Mouse (Mus musculus): Measurements from ENCODE around the gene Tmem50a. TPM values are rescaled to one million over a fixed set of nuclear protein-coding genes. Genes with fewer than 3 reads are reported as not detected.

The Tmem50a gene
- polyA plus RNA-seq, 1 experiment from 2014 or later, result 140 TPM

DNA sequence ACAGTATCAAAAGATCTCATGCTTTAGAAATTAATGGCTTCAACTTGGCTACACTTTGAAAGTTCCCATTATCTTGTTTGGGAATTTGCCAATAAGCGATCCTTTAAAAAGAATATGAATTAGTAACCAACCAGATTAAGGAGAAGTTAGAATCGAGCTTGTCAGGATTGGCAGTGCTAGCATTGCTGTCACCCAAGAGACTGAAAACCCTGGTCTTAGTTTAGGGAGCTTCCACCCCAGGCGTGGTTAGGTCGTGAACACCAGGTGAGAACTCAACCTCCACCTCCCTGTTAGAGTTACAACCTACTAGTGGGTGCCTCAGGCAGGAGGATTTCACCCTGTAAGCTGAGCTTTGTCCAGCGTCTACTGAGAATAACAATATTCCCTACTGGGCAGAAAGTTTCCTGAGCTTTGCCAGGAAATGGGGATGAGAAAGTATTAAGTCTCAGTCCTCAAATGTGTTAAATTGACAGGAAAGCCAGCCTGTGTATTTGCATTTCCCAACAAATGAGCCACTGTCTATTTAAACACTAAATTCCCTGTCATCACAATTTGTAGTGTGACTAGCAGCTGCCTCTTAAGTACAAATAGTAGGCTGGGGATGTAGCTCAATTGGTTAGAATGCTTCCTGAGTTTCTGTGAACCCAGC is 13.1 kb upstream of the Tmem50a start:
- peaks cover 50% of the 10 kb centered on the region for H3K36me3 ChIP-seq (ENCODE audit: control insufficient read depth, insufficient read depth, low read length)
- 69% methylated on average over 5 of the region's 5 CpGs for WGBS
- ATAC-seq (ENCODE audit: low read depth) (no peak), DNase-seq (ENCODE audit: low spot score) (no peak)
- no peak overlapping the region for H3K27ac ChIP-seq (replicated peaks; ENCODE audit: low read depth, low read length)
- no peaks in the 10 kb centered on the region for H3K9me3 ChIP-seq (ENCODE audit: control insufficient read depth, low read length)
- peaks cover 8% of the 10 kb centered on the region for H3K4me1 ChIP-seq (ENCODE audit: control insufficient read depth, insufficient read depth, low read length)
- no peak overlapping the region for H3K4me2 ChIP-seq (ENCODE audit: low read depth, low read length)
- H3K27me3 ChIP-seq (replicated peaks; ENCODE audit: control insufficient read depth, insufficient read depth, low read length), result no peaks in the 10 kb centered on the region
- H3K9ac ChIP-seq (ENCODE audit: low read depth, low read length), result no peak overlapping the region
- no peak overlapping the region for H3K4me3 ChIP-seq (ENCODE audit: low read depth, low read length)

DNA sequence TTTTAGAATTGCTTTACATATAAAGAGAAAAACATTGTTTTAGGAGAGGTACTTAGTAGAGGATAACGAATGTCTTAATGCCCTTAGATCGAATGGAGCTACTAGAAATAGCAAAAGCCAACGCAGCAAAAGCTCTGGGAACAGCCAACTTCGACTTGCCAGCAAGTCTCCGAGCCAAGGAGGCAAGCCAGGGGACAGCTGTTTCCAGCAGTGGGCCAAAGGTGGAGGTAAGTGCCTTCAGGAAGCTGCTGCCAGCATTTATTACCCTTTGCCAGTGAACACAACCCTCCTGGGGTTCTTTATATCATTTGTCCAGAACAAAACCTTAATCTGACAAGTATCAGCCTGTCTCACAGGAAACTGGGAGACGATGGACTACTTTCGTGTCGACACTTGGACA is 10.4 kb upstream of the Tmem50a start:
- 72% methylated on average over 8 of the region's 8 CpGs for WGBS
- H3K27ac ChIP-seq (replicated peaks; ENCODE audit: low read depth, low read length), result no peak overlapping the region
- H3K27me3 ChIP-seq (replicated peaks; ENCODE audit: control insufficient read depth, insufficient read depth, low read length), result no peaks in the 10 kb centered on the region
- H3K9ac ChIP-seq (ENCODE audit: low read depth, low read length), result peak overlapping the region; percentile 99
- H3K4me3 ChIP-seq (ENCODE audit: low read depth, low read length), result peak overlapping the region; percentile 100
- peaks cover 8% of the 10 kb centered on the region for H3K4me1 ChIP-seq (ENCODE audit: control insufficient read depth, insufficient read depth, low read length)
- DNase-seq (ENCODE audit: low spot score), result no peak
- no peak for ATAC-seq (ENCODE audit: low read depth)
- H3K36me3 ChIP-seq (ENCODE audit: control insufficient read depth, insufficient read depth, low read length), result peaks cover 44% of the 10 kb centered on the region
- H3K4me2 ChIP-seq (ENCODE audit: low read depth, low read length), result peak overlapping the region; percentile 76
- no peaks in the 10 kb centered on the region for H3K9me3 ChIP-seq (ENCODE audit: control insufficient read depth, low read length)

DNA sequence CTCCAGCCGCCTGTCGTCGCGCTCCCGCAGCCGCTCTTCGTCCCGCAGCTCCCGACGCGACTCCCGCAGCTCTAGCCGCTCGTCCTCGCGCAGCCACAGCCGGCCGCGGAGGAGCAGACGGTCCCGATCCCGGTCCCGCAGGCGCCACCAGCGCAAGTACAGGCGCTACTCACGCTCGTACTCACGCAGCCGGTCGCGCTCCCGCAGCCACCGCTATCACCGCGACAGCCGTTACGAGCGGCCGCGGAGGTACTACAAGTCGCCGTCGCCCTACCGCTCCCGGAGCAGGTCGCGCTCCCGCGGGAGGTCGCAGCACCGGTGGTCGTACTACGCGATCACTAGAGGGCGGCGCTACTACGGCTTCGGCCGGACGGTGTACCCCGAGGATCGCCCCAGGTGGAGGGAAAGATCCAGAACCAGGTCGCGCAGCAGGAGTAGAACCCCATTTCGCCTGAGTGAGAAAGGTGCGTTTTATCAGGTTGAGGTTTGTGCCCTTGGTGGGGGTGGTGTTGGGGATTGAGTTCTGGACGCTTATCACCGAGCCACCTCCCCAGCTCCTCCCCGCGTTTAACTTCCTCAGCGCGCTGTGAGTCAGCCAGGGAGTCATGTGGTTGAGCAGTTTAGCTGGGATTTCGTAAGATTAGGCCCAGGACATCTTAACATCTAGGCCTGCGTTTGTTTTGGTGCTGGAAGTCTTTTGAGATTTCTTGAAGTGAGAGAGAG is 9.4 kb upstream of the Tmem50a start:
- Histone ChIP-seq H3K4me1 (ENCODE audit: control insufficient read depth, insufficient read depth, low read length) (peaks cover 8% of the 10 kb centered on the region), H3K9ac (ENCODE audit: low read depth, low read length) (peak overlapping the region; percentile 99), H3K27me3 (replicated peaks; ENCODE audit: control insufficient read depth, insufficient read depth, low read length) (no peaks in the 10 kb centered on the region), H3K36me3 (ENCODE audit: control insufficient read depth, insufficient read depth, low read length) (peaks cover 44% of the 10 kb centered on the region), H3K4me3 (ENCODE audit: low read depth, low read length) (peak overlapping the region; percentile 100), H3K9me3 (ENCODE audit: control insufficient read depth, low read length) (no peaks in the 10 kb centered on the region), H3K27ac (replicated peaks; ENCODE audit: low read depth, low read length) (peak overlapping the region; percentile 93), H3K4me2 (ENCODE audit: low read depth, low read length) (peak overlapping the region; percentile 76)
- peak; percentile 8 for ATAC-seq (ENCODE audit: low read depth)
- peak; percentile 76 for DNase-seq (ENCODE audit: low spot score)
- WGBS, result under 1% methylated on average over 65 of the region's 75 CpGs

DNA sequence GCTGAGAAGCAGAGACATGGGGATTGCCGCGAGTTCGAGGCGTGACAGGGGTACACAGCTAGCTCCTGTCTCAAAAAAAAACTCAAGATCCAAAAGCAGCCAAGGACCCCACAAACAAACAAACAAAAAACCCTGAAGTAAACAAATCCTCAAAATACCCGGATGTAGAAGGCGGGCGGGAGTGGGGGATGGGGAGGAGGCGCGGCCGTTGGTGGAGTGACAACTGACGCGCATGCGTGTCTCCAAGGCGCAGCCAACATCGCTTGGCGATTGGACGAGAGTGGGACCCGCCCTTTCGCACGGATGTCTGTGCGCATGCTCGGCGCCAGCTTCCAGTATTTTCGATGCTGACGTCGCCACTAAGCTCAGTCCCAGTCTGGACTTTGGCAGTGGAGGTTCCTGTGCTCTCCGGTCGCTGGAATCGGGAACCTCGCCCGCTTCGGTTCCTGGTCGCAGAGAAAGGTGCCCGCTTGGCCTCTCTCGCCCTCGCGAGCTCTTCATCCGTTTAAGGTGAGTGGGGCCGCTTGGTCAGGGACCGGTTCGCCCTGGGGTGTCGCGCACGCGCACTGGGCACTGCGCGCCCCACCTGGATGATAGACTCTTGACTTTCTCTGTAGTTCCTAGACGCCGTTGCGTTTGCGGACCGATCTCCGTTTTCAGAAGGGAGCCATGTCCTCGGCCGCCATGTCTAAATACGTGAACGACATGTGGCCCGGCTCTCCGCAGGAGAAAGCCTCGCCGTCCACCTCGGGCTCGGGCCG is 8.6 kb upstream of the Tmem50a start, which contains the start of gene Rsrp1:
Rsrp1 (plus strand) TSS at position 335 of the 761 bp plus-strand sequence.
- no peaks in the 10 kb centered on the region for H3K27me3 ChIP-seq (replicated peaks; ENCODE audit: control insufficient read depth, insufficient read depth, low read length)
- peak within 1 kb of the TSS; percentile 83 for H3K4me2 ChIP-seq (ENCODE audit: low read depth, low read length)
- under 1% methylated on average over 63 of the region's 64 CpGs for WGBS
- DNase-seq (ENCODE audit: low spot score), result peak; percentile 99
- H3K9me3 ChIP-seq (ENCODE audit: control insufficient read depth, low read length), result no peaks in the 10 kb centered on the region
- H3K4me3 ChIP-seq (ENCODE audit: low read depth, low read length), result peak within 1 kb of the TSS; percentile 100
- H3K27ac ChIP-seq (replicated peaks; ENCODE audit: low read depth, low read length), result peak within 1 kb of the TSS; percentile 94
- peaks cover 8% of the 10 kb centered on the region for H3K4me1 ChIP-seq (ENCODE audit: control insufficient read depth, insufficient read depth, low read length)
- ATAC-seq (ENCODE audit: low read depth), result peak; percentile 94
- peaks cover 39% of the 10 kb centered on the region for H3K36me3 ChIP-seq (ENCODE audit: control insufficient read depth, insufficient read depth, low read length)
- peak within 1 kb of the TSS; percentile 99 for H3K9ac ChIP-seq (ENCODE audit: low read depth, low read length)

DNA sequence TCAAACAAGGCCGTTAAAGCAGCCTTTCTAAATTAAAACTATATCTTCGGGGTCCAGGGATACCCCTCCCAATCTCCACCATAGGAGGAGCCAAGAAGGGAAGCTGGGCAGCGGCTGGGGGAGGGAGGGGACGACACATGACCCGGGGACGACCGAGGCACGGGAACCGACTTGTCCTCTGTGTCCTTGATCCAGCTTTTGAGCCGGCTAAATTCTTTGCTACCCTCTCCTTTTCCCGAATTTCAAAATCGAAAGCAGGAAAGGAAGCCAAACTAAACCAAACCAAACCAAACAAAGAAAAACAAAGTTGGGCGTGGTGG is 8.1 kb upstream of the Tmem50a start:
- peaks cover 34% of the 10 kb centered on the region for H3K36me3 ChIP-seq (ENCODE audit: control insufficient read depth, insufficient read depth, low read length)
- H3K27me3 ChIP-seq (replicated peaks; ENCODE audit: control insufficient read depth, insufficient read depth, low read length), result no peaks in the 10 kb centered on the region
- peak overlapping the region; percentile 81 for H3K9ac ChIP-seq (ENCODE audit: low read depth, low read length)
- peaks cover 8% of the 10 kb centered on the region for H3K4me1 ChIP-seq (ENCODE audit: control insufficient read depth, insufficient read depth, low read length)
- H3K27ac ChIP-seq (replicated peaks; ENCODE audit: low read depth, low read length), result peak overlapping the region; percentile 94
- WGBS, result under 1% methylated on average over 13 of the region's 13 CpGs
- DNase-seq (ENCODE audit: low spot score) (peak; percentile 80), ATAC-seq (ENCODE audit: low read depth) (peak; percentile 67; the same call in 1 of the 2 replicates)
- H3K9me3 ChIP-seq (ENCODE audit: control insufficient read depth, low read length), result no peaks in the 10 kb centered on the region
- H3K4me3 ChIP-seq (ENCODE audit: low read depth, low read length), result peak overlapping the region; percentile 100
- peak overlapping the region; percentile 83 for H3K4me2 ChIP-seq (ENCODE audit: low read depth, low read length)

DNA sequence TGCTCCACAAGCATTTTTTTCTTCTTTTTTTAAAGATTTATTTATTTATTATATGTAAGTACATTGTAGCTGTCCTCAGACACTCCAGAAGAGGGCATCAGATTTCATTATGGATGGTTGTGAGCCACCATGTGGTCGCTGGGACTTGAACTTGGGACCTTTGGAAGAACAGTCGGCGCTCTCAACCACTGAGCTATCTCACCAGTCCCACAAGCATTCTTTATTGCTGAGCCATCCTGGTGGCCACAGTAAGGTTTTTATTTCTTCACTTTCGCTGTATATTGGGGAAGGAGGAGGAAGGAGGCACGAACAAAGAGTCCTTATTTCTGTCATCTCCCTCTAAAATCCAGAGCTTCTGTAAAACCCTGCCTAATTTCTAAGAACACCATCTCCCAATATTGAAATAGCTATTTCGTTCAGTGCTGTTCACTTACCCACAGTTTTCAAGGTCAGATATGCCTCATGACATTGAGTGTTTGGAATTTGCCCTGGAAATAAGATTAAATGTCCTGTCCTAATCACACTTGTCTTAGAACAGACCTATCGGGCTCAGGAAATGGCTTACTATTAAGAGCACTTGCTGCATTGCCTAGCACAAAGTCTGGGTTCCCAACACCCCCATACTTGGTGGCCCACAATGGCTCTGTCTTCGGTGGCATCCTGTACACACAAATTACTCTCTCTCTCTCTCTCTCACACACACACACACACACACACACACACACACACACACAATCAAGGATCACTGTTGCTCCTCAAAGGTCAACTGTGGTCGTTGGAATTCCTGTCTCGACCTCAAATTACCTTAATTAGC is 7.5 kb upstream of the Tmem50a start:
- no peak for ATAC-seq (ENCODE audit: low read depth)
- WGBS, result 56% methylated on average over 10 of the region's 10 CpGs
- no peaks in the 10 kb centered on the region for H3K27me3 ChIP-seq (replicated peaks; ENCODE audit: control insufficient read depth, insufficient read depth, low read length)
- H3K4me1 ChIP-seq (ENCODE audit: control insufficient read depth, insufficient read depth, low read length), result peaks cover 8% of the 10 kb centered on the region
- H3K9me3 ChIP-seq (ENCODE audit: control insufficient read depth, low read length), result no peaks in the 10 kb centered on the region
- H3K4me3 ChIP-seq (ENCODE audit: low read depth, low read length), result peak overlapping the region; percentile 100
- H3K27ac ChIP-seq (replicated peaks; ENCODE audit: low read depth, low read length), result peak overlapping the region; percentile 94
- peaks cover 28% of the 10 kb centered on the region for H3K36me3 ChIP-seq (ENCODE audit: control insufficient read depth, insufficient read depth, low read length)
- no peak for DNase-seq (ENCODE audit: low spot score)
- peak overlapping the region; percentile 83 for H3K4me2 ChIP-seq (ENCODE audit: low read depth, low read length)
- peak overlapping the region; percentile 81 for H3K9ac ChIP-seq (ENCODE audit: low read depth, low read length)

DNA sequence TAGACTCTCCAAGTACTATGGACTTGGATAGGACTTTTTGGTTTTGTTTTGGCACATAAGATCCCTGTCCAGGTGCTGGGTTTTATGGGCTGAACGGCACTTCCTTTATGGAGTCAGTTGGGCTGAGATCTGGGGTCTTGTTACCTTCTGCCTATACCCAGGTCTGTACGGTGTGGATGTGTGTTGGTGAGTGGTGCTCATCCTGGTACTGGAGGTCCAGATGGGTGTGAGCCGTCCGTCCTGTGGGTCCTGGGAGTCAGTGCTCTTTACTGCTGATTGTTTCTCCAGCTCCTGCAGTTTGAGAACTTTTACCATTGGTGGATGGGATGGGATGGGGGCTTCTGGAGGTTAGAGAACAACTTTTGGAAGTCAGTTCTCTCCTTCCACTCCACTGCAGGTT is 6.9 kb upstream of the Tmem50a start:
- WGBS, result 92% methylated on average over 4 of the region's 4 CpGs

DNA sequence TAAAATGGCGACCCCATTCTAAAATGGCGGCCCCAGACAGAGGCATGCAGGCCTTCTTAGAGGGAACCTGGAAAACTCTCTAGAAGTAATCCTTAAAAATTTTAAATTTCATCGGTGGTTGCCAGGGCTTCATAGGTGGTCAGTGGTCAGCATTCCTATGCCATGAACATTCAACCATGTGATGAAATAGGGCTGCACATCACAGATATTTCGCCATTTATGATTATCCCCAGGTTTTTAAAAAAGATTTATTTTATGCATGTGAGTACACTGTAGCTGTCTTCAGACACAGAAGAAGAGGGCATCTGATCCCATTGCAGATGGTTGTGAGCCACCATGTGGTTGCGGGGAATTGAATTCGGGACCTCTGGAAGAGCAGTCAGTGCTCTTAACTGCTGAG is 5.8 kb upstream of the Tmem50a start:
- H3K9me3 ChIP-seq (ENCODE audit: control insufficient read depth, low read length), result no peaks in the 10 kb centered on the region
- H3K27ac ChIP-seq (replicated peaks; ENCODE audit: low read depth, low read length), result no peak overlapping the region
- H3K4me1 ChIP-seq (ENCODE audit: control insufficient read depth, insufficient read depth, low read length), result peaks cover 7% of the 10 kb centered on the region
- DNase-seq (ENCODE audit: low spot score) (no peak), ATAC-seq (ENCODE audit: low read depth) (no peak)
- peaks cover 11% of the 10 kb centered on the region for H3K36me3 ChIP-seq (ENCODE audit: control insufficient read depth, insufficient read depth, low read length)
- H3K4me2 ChIP-seq (ENCODE audit: low read depth, low read length), result no peak overlapping the region
- no peak overlapping the region for H3K9ac ChIP-seq (ENCODE audit: low read depth, low read length)
- 95% methylated on average over 6 of the region's 6 CpGs for WGBS
- H3K4me3 ChIP-seq (ENCODE audit: low read depth, low read length), result no peak overlapping the region
- H3K27me3 ChIP-seq (replicated peaks; ENCODE audit: control insufficient read depth, insufficient read depth, low read length), result no peaks in the 10 kb centered on the region

More for the DNA sequence above, 6.9 kb upstream of the Tmem50a start:
- Histone ChIP-seq H3K9me3 (ENCODE audit: control insufficient read depth, low read length) (no peaks in the 10 kb centered on the region), H3K27ac (replicated peaks; ENCODE audit: low read depth, low read length) (no peak overlapping the region), H3K4me2 (ENCODE audit: low read depth, low read length) (no peak overlapping the region), H3K4me1 (ENCODE audit: control insufficient read depth, insufficient read depth, low read length) (peaks cover 8% of the 10 kb centered on the region), H3K36me3 (ENCODE audit: control insufficient read depth, insufficient read depth, low read length) (peaks cover 22% of the 10 kb centered on the region), H3K9ac (ENCODE audit: low read depth, low read length) (no peak overlapping the region), H3K4me3 (ENCODE audit: low read depth, low read length) (no peak overlapping the region), H3K27me3 (replicated peaks; ENCODE audit: control insufficient read depth, insufficient read depth, low read length) (no peaks in the 10 kb centered on the region)
- DNase-seq (ENCODE audit: low spot score), result no peak
- ATAC-seq (ENCODE audit: low read depth), result no peak
